Mouse (Mus musculus): ENCODE data around the gene Tsr1. TPM values are rescaled to one million over a fixed set of nuclear protein-coding genes. Genes with fewer than 3 reads are reported as not detected.
A peak's percentile ranks its signal among the peaks of the same experiment; 100 is the strongest.

Tsr1 gene
- polyA plus RNA-seq, 1 experiment from 2014 or later, result 24.7 TPM

GRCm38 (mm10) chr11:74866640-74867039 is 31.2 kb upstream of the Tsr1 start:
- 71% methylated on average over 4 of the region's 4 CpGs for WGBS

DNA sequence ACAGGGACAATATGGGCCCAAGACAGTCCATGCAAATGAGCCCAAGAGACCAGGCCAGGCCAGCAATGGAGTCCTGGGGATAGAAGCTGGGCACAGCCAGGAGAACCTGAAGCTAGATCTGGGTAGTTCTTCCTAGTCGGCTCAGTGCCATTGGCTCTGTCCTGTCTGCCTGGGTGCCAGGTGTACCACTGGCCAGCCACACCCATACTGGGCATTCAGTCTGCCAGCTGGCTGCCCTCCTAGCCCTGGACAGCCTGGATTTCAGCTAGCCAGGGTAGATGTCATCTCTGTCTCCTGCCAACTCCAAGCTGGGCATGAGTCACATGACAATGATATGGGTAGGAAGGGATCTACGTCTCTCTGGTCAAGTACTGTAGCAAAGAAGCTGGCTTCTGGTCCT is 30.7 kb upstream of the Tsr1 start:
- 70% methylated on average over 2 of the region's 2 CpGs for WGBS
- H3K27ac ChIP-seq (replicated peaks in 1 of 2; ENCODE audit: control insufficient read depth in 1 of 2, insufficient read depth in 1 of 2, low read depth in 2 of 2, low read length in 2 of 2), result 0 out of 4 replicates have a peak overlapping the region, but pooled peaks of 1 of the 2 experiments have one; percentile 17

More at GRCm38 (mm10) chr11:74866640-74867039, 31.2 kb upstream of the Tsr1 start:
- H3K4me2 ChIP-seq (ENCODE audit: low read length), result no peak overlapping the region
- no peaks in the 10 kb centered on the region for H3K9me3 ChIP-seq (ENCODE audit: control insufficient read depth, low read length)
- 0 out of 4 replicates have a peak overlapping the region, but pooled peaks of 1 of the 2 experiments have one; percentile 38 for H3K27ac ChIP-seq (replicated peaks in 1 of 2; ENCODE audit: control insufficient read depth in 1 of 2, insufficient read depth in 1 of 2, low read depth in 2 of 2, low read length in 2 of 2)
- ATAC-seq (ENCODE audit: insufficient number of reproducible peaks, insufficient read depth, low FRiP score, low read depth), result no peak; the same call in 1 of the 2 replicates
- no peak overlapping the region for H3K9ac ChIP-seq (ENCODE audit: low read length)
- H3K36me3 ChIP-seq (ENCODE audit: control insufficient read depth, insufficient read depth, low read length), result peaks cover 16% of the 10 kb centered on the region; the same call in 1 of the 2 replicates
- H3K27me3 ChIP-seq (ENCODE audit: control insufficient read depth, insufficient read depth, low read length), result no peaks in the 10 kb centered on the region
- peaks cover 17 to 32% of the 10 kb centered on the region in 2 experiments for H3K4me1 ChIP-seq (ENCODE audit: control insufficient read depth in 2 of 2, insufficient read depth in 2 of 2, low read length in 2 of 2)
- H3K4me3 ChIP-seq (ENCODE audit: control insufficient read depth in 1 of 2, insufficient read depth in 1 of 2, low read depth in 1 of 2, low read length in 2 of 2), result no peak overlapping the region

DNA sequence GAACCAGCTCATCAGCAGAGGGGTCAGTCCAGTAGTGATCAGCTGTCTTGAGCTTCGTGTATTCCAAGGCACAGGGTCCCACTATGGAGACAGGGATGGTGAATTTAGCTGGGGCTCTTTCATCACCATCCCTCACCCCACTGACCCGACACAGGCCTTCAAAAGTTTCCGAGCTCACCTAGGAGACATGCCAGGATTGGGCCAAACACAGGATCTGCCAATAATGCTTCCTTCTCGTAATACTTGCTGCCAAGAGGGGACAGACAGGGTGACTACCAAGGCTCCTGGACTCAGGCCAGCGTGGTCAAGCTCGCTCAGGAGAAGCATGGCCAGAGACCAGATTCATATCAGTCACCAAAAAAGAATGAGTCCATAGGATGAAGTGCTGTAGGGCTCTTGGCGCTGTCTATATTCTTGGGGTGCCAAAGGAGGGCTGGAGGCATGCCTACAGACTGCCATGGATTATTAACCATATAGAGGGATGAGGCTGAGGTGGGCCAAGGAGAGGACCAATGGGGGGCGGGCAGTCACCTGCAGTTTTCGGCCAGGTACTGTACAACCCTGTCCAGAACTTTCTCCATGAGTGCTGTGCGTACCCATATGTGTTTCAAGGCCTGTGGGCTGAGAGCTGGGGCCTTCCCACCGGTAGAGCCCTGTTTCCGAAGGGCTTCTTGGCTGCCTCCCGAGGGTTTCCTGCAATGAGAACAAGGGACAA is 29.7 kb upstream of the Tsr1 start:
- H3K36me3 ChIP-seq (ENCODE audit: control insufficient read depth, insufficient read depth, low read length), result peaks cover 16% of the 10 kb centered on the region; the same call in 1 of the 2 replicates
- H3K9ac ChIP-seq (ENCODE audit: low read length), result no peak overlapping the region
- ATAC-seq (ENCODE audit: insufficient number of reproducible peaks, insufficient read depth, low FRiP score, low read depth), result no peak
- H3K27ac ChIP-seq (replicated peaks in 1 of 2; ENCODE audit: control insufficient read depth in 1 of 2, insufficient read depth in 1 of 2, low read depth in 2 of 2, low read length in 2 of 2), result no peak overlapping the region
- no peaks in the 10 kb centered on the region for H3K27me3 ChIP-seq (ENCODE audit: control insufficient read depth, insufficient read depth, low read length)
- no peaks in the 10 kb centered on the region for H3K9me3 ChIP-seq (ENCODE audit: control insufficient read depth, low read length)
- 85% methylated on average over 13 of the region's 13 CpGs for WGBS
- H3K4me3 ChIP-seq (ENCODE audit: control insufficient read depth in 1 of 2, insufficient read depth in 1 of 2, low read depth in 1 of 2, low read length in 2 of 2), result no peak overlapping the region
- H3K4me1 ChIP-seq (ENCODE audit: control insufficient read depth in 2 of 2, insufficient read depth in 2 of 2, low read length in 2 of 2), result peaks cover 13 to 22% of the 10 kb centered on the region in 2 experiments
- no peak overlapping the region for H3K4me2 ChIP-seq (ENCODE audit: low read length)

More for the DNA sequence above, 30.7 kb upstream of the Tsr1 start:
- Histone ChIP-seq H3K27me3 (ENCODE audit: control insufficient read depth, insufficient read depth, low read length) (no peaks in the 10 kb centered on the region), H3K36me3 (ENCODE audit: control insufficient read depth, insufficient read depth, low read length) (peaks cover 16% of the 10 kb centered on the region; the same call in 1 of the 2 replicates), H3K9ac (ENCODE audit: low read length) (no peak overlapping the region), H3K4me3 (ENCODE audit: control insufficient read depth in 1 of 2, insufficient read depth in 1 of 2, low read depth in 1 of 2, low read length in 2 of 2) (no peak overlapping the region), H3K9me3 (ENCODE audit: control insufficient read depth, low read length) (no peaks in the 10 kb centered on the region), H3K4me1 (ENCODE audit: control insufficient read depth in 2 of 2, insufficient read depth in 2 of 2, low read length in 2 of 2) (peaks cover 15 to 29% of the 10 kb centered on the region in 2 experiments), H3K4me2 (ENCODE audit: low read length) (no peak overlapping the region)
- ATAC-seq (ENCODE audit: insufficient number of reproducible peaks, insufficient read depth, low FRiP score, low read depth), result no peak

- no peak overlapping the region for H3K27ac ChIP-seq (replicated peaks in 1 of 2; ENCODE audit: control insufficient read depth in 1 of 2, insufficient read depth in 1 of 2, low read depth in 2 of 2, low read length in 2 of 2)
- H3K9ac ChIP-seq (ENCODE audit: low read length), result no peak overlapping the region
- no peak overlapping the region for H3K4me3 ChIP-seq (ENCODE audit: control insufficient read depth in 1 of 2, insufficient read depth in 1 of 2, low read depth in 1 of 2, low read length in 2 of 2)
- no peak for ATAC-seq (ENCODE audit: insufficient number of reproducible peaks, insufficient read depth, low FRiP score, low read depth)
- no peak overlapping the region for H3K4me2 ChIP-seq (ENCODE audit: low read length)
- H3K4me1 ChIP-seq (ENCODE audit: control insufficient read depth in 2 of 2, insufficient read depth in 2 of 2, low read length in 2 of 2), result peaks cover 4 to 9% of the 10 kb centered on the region in 2 experiments; a peak in 3 of 4 replicates
- no peaks in the 10 kb centered on the region for H3K27me3 ChIP-seq (ENCODE audit: control insufficient read depth, insufficient read depth, low read length)
- no peaks in the 10 kb centered on the region for H3K9me3 ChIP-seq (ENCODE audit: control insufficient read depth, low read length)
- peaks cover 16% of the 10 kb centered on the region; the same call in 1 of the 2 replicates for H3K36me3 ChIP-seq (ENCODE audit: control insufficient read depth, insufficient read depth, low read length)
- WGBS, result 85% methylated on average over 6 of the region's 6 CpGs
Measured at GRCm38 (mm10) chr11:74869603-74870002, 28.3 kb upstream of the Tsr1 start.

- H3K4me1 ChIP-seq (ENCODE audit: control insufficient read depth in 2 of 2, insufficient read depth in 2 of 2, low read length in 2 of 2), result peaks cover 6 to 8% of the 10 kb centered on the region in 2 experiments
- no peak overlapping the region for H3K27ac ChIP-seq (replicated peaks in 1 of 2; ENCODE audit: control insufficient read depth in 1 of 2, insufficient read depth in 1 of 2, low read depth in 2 of 2, low read length in 2 of 2)
- H3K27me3 ChIP-seq (ENCODE audit: control insufficient read depth, insufficient read depth, low read length), result no peaks in the 10 kb centered on the region
- no peak for ATAC-seq (ENCODE audit: insufficient number of reproducible peaks, insufficient read depth, low FRiP score, low read depth)
- no peak overlapping the region for H3K4me3 ChIP-seq (ENCODE audit: control insufficient read depth in 1 of 2, insufficient read depth in 1 of 2, low read depth in 1 of 2, low read length in 2 of 2)
- H3K4me2 ChIP-seq (ENCODE audit: low read length), result no peak overlapping the region
- WGBS, result 74% methylated on average over 4 of the region's 4 CpGs
- no peaks in the 10 kb centered on the region for H3K9me3 ChIP-seq (ENCODE audit: control insufficient read depth, low read length)
- peaks cover 16% of the 10 kb centered on the region; the same call in 1 of the 2 replicates for H3K36me3 ChIP-seq (ENCODE audit: control insufficient read depth, insufficient read depth, low read length)
- H3K9ac ChIP-seq (ENCODE audit: low read length), result no peak overlapping the region
Measured at GRCm38 (mm10) chr11:74870544-74870943, 27.3 kb upstream of the Tsr1 start.

DNA sequence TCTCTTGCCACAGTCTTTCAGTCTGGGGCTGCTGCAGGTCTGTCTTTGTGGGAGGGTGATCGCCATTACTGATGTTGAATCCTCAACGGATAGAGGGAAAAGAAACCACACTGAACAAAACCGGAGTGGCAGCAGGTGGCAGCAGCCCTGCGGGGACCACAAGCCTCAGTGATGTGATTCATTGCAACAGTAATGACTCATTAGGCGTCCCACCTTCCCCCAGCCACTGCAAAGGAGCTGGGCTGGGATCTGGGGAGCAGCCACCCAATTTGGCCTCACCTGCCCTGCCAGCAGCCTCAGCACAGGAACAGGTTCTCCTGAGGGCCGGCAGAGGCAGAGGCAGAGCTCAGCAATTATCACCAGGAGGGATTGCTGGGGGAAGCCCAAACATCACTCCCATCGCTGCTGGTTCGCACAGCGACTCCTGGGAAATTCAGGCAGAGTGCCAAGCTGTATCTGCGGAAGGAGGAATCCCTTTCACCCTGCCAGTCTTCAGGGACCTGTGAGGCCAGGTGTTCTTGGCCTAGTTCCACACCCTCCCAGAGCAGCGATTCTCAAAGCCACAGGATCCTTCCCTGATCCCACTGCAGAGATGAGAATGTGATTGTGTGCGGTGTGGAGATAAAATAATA is 26.8 kb upstream of the Tsr1 start:
- 0 out of 2 replicates have a peak overlapping the region, but pooled peaks have one; percentile 31 for H3K9ac ChIP-seq (ENCODE audit: low read length)

GRCm38 (mm10) chr11:74874630-74875029 is 23.2 kb upstream of the Tsr1 start:
- no peak overlapping the region for H3K27ac ChIP-seq (replicated peaks in 1 of 2; ENCODE audit: control insufficient read depth in 1 of 2, insufficient read depth in 1 of 2, low read depth in 2 of 2, low read length in 2 of 2)
- ATAC-seq (ENCODE audit: insufficient number of reproducible peaks, insufficient read depth, low FRiP score, low read depth), result no peak
- no peaks in the 10 kb centered on the region for H3K27me3 ChIP-seq (ENCODE audit: control insufficient read depth, insufficient read depth, low read length)
- no peak overlapping the region for H3K4me3 ChIP-seq (ENCODE audit: control insufficient read depth in 1 of 2, insufficient read depth in 1 of 2, low read depth in 1 of 2, low read length in 2 of 2)
- H3K9me3 ChIP-seq (ENCODE audit: control insufficient read depth, low read length), result no peaks in the 10 kb centered on the region
- no peak overlapping the region for H3K4me2 ChIP-seq (ENCODE audit: low read length)
- no peak overlapping the region for H3K9ac ChIP-seq (ENCODE audit: low read length)
- peaks cover 10 to 13% of the 10 kb centered on the region in 2 experiments for H3K4me1 ChIP-seq (ENCODE audit: control insufficient read depth in 2 of 2, insufficient read depth in 2 of 2, low read length in 2 of 2)
- WGBS, result 81% methylated on average over 3 of the region's 3 CpGs
- H3K36me3 ChIP-seq (ENCODE audit: control insufficient read depth, insufficient read depth, low read length), result no peaks in the 10 kb centered on the region

More for the DNA sequence above, 26.8 kb upstream of the Tsr1 start:
- 29% methylated on average over 12 of the region's 12 CpGs for WGBS
- ATAC-seq (ENCODE audit: insufficient number of reproducible peaks, insufficient read depth, low FRiP score, low read depth), result no peak
- Histone ChIP-seq H3K4me2 (ENCODE audit: low read length) (no peak overlapping the region), H3K9me3 (ENCODE audit: control insufficient read depth, low read length) (no peaks in the 10 kb centered on the region), H3K27me3 (ENCODE audit: control insufficient read depth, insufficient read depth, low read length) (no peaks in the 10 kb centered on the region), H3K4me3 (ENCODE audit: control insufficient read depth in 1 of 2, insufficient read depth in 1 of 2, low read depth in 1 of 2, low read length in 2 of 2) (no peak overlapping the region), H3K36me3 (ENCODE audit: control insufficient read depth, insufficient read depth, low read length) (peaks cover 16% of the 10 kb centered on the region; the same call in 1 of the 2 replicates), H3K4me1 (ENCODE audit: control insufficient read depth in 2 of 2, insufficient read depth in 2 of 2, low read length in 2 of 2) (peaks cover 6 to 8% of the 10 kb centered on the region in 2 experiments), H3K27ac (replicated peaks in 1 of 2; ENCODE audit: control insufficient read depth in 1 of 2, insufficient read depth in 1 of 2, low read depth in 2 of 2, low read length in 2 of 2) (0 out of 4 replicates have a peak overlapping the region, but pooled peaks of 1 of the 2 experiments have one; percentile 30)

All from heart, embryonic 14.5 days (tissue).